Comparison of ENCODE assay signal across 11 mouse cellular contexts in genomic region chr2:93228480-93228824, GRCm38 (mm10). TPM values are rescaled to one million over a fixed set of nuclear protein-coding genes. Genes with fewer than 3 reads are reported as not detected.
DNase-seq lines count a peak whose midpoint lies in the region; ATAC-seq and TF ChIP-seq lines count a peak whose summit lies in the region.
"Had no signal": no experiment of that assay in that cellular context is flagged by ENCODE, and none has a peak within 500 bp of the region (broad histone marks: within the 10 kb centered on the region; RNA-seq: fewer than 3 reads in every experiment).

No protein-coding gene starts in this region.

- H3K36me3 ChIP-seq in forebrain, embryonic 15.5 days = no peaks in the 10 kb centered on the region
- H3K36me3 ChIP-seq in stomach, embryonic 16.5 days (ENCODE audit: control insufficient read depth, insufficient read depth, low read length) = no peaks in the 10 kb centered on the region

- H3K4me3 ChIP-seq in layer of hippocampus, adult 2 months = no peak overlapping the region
- H3K4me3 ChIP-seq in forebrain, embryonic 15.5 days = no peak overlapping the region
- no peak overlapping the region for H3K4me3 ChIP-seq in stomach, embryonic 16.5 days (replicated peaks; ENCODE audit: low read length)
- H3K4me3 ChIP-seq: heart, adult 2 months had no signal

- no peak for DNase-seq in layer of hippocampus, adult 2 months (ENCODE audit: low spot score in 2 of 2)
- no peak for DNase-seq in layer of hippocampus, adult 11-12 months (ENCODE audit: low spot score)
- peak; percentile 60 for DNase-seq in mesoderm, embryonic 11.5 days (ENCODE audit: low read depth, low spot score)
- DNase-seq in left cerebral cortex, adult 9 months (ENCODE audit: low spot score in 2 of 2) = no peak
- no peak for DNase-seq in layer of hippocampus, adult 18-20 months (ENCODE audit: low spot score in 2 of 2)
- no peak for DNase-seq in cerebellum, adult 11 months
- DNase-seq: heart, adult 2 months; right cerebral cortex, postnatal 14 days had no signal

- peaks cover 39% of the 10 kb centered on the region for H3K4me1 ChIP-seq in forebrain, embryonic 15.5 days
- peaks cover 24% of the 10 kb centered on the region for H3K4me1 ChIP-seq in stomach, embryonic 16.5 days (ENCODE audit: control insufficient read depth, insufficient read depth, low read length)

- WGBS in forebrain, embryonic 15.5 days = 1% methylated on average over 5 of the region's 5 CpGs
- 32% methylated on average over 5 of the region's 5 CpGs for WGBS in stomach, embryonic 16.5 days

- TF ChIP-seq CTCF in layer of hippocampus, adult 2 months (conservative IDR thresholded peaks at IDR 0.05) = no peak

- no peaks in the 10 kb centered on the region for H3K9me3 ChIP-seq in forebrain, embryonic 15.5 days
- H3K9me3 ChIP-seq in stomach, embryonic 16.5 days (replicated peaks; ENCODE audit: control insufficient read depth, low read length) = no peaks in the 10 kb centered on the region

- no peaks in the 10 kb centered on the region for H3K27me3 ChIP-seq in forebrain, embryonic 15.5 days
- no peaks in the 10 kb centered on the region for H3K27me3 ChIP-seq in stomach, embryonic 16.5 days (ENCODE audit: control insufficient read depth, insufficient read depth, low read length)

- H3K27ac ChIP-seq in layer of hippocampus, adult 2 months = peak overlapping the region; percentile 86
- peak overlapping the region; percentile 90 for H3K27ac ChIP-seq in forebrain, embryonic 15.5 days (replicated peaks)
- H3K27ac ChIP-seq in stomach, embryonic 16.5 days (ENCODE audit: low read length) = peak overlapping the region; percentile 55; the same call in 1 of the 2 replicates
- H3K27ac ChIP-seq: heart, adult 2 months; macrophage had no signal

- no peak overlapping the region for H3K4me2 ChIP-seq in forebrain, embryonic 15.5 days (replicated peaks)
- H3K4me2 ChIP-seq in stomach, embryonic 16.5 days (ENCODE audit: low read depth, low read length) = no peak overlapping the region

- H3K9ac ChIP-seq in forebrain, embryonic 15.5 days (replicated peaks) = no peak overlapping the region
- peak overlapping the region; percentile 35; the same call in 1 of the 2 replicates for H3K9ac ChIP-seq in stomach, embryonic 16.5 days (ENCODE audit: low read length)

- ATAC-seq in forebrain, embryonic 15.5 days (replicated peaks) = peak; percentile 49
- ATAC-seq in stomach, embryonic 16.5 days (ENCODE audit: insufficient read depth, low FRiP score) = no peak

RNA-seq across cellular contexts. Expression of gene Trp53i11, which starts 41.1 kb away (rescaled TPM):
- total RNA-seq in layer of hippocampus, adult 2 months (2021) = 10 to 100 TPM; 87.6 to 89.0 TPM
- 90.5 and 110 TPM in 2 replicates for polyA plus RNA-seq in forebrain, embryonic 15.5 days (2015; fragmentation: Nextera tagmentation; extraction: Ambion mirVana)
- polyA plus RNA-seq in stomach, embryonic 16.5 days (2015; fragmentation: Nextera tagmentation; extraction: Ambion mirVana) = 34.0 and 42.8 TPM in 2 replicates
- total RNA-seq in layer of hippocampus, adult 18-20 months (2021) = 10 to 100 TPM; 74.8 to 94.2 TPM
